Mouse (Mus musculus): ENCODE measurements around the gene Olfr871.

DNA sequence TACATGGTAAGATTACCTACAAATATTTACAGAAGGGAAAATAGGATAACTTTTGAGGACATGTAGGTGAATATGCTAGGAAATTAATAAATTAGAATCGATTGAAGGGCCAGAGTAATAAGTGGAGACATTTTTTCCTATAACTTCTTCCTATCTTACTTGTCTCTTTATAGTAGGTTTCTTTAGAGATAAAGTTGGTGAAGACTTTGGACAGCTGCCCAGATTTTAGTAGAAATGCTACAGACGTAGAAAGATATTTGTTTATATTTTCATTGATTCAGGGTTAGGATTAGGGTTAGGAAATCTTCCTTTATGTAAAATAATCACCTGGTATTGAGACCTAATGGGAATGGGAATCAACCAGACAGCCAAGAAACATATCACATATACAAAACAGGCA lies 530 bp upstream of the Olfr871 start:
- TF ChIP-seq CTCF (IDR thresholded peaks at IDR 0.05; ENCODE audit: control insufficient read depth, insufficient read depth, insufficient read length): no peak
- TF ChIP-seq MYOD1 (IDR thresholded peaks at IDR 0.05; ENCODE audit: control insufficient read depth, insufficient read length, low read depth): no peak
- no peak for TF ChIP-seq MAX (IDR thresholded peaks at IDR 0.05)
- no peak for TF ChIP-seq USF1 (IDR thresholded peaks at IDR 0.05; ENCODE audit: low read depth)

All from C2C12 (cell line).